Mouse (Mus musculus): Measurements from ENCODE around the gene Rrp1. TPM values are rescaled to one million over a fixed set of nuclear protein-coding genes. Genes with fewer than 3 reads are reported as not detected.

Gene Rrp1
- total and polyA plus RNA-seq, 3 experiments: 273 to 417 TPM; not detected in 1

GRCm38 (mm10) chr10:78438094-78438493 is 25.3 kb upstream of the Rrp1 start:
- no peaks in the 10 kb centered on the region for H3K79me2 ChIP-seq (ENCODE audit: control insufficient read depth, insufficient read depth, low read length, poor library complexity)
- H3K36me3 ChIP-seq (ENCODE audit: control insufficient read depth in 1 of 2, insufficient read depth in 2 of 2, low read length in 2 of 2): peaks cover 0 to 3% of the 10 kb centered on the region in 2 experiments; a peak in 2 of 4 replicates
- no peaks in the 10 kb centered on the region for H3K9me3 ChIP-seq (replicated peaks; ENCODE audit: insufficient read depth, low read length)
- no peak overlapping the region for H3K4me3 ChIP-seq (ENCODE audit: control insufficient read depth in 1 of 2, insufficient read depth in 1 of 2, low read depth in 2 of 2, low read length in 2 of 2)
- H3K4me1 ChIP-seq (ENCODE audit: control insufficient read depth in 1 of 2, insufficient read depth in 2 of 2, low read length in 2 of 2): no peaks in the 10 kb centered on the region
- H3K27me3 ChIP-seq (ENCODE audit: control insufficient read depth in 1 of 2, insufficient read depth in 2 of 2, low read length in 2 of 2): no peaks in the 10 kb centered on the region
- no peak overlapping the region for H3K27ac ChIP-seq (ENCODE audit: control insufficient read depth, low read depth, low read length)
- TF ChIP-seq MAX (IDR thresholded peaks at IDR 0.05; ENCODE audit: low read length) (no peak), CHD1 (IDR thresholded peaks at IDR 0.05; ENCODE audit: low read depth, low read length) (no peak), MEF2A (IDR thresholded peaks at IDR 0.05; ENCODE audit: extremely low read depth, insufficient replicate concordance, low read depth, low read length, poor library complexity, severe bottlenecking) (no peak), EP300 (IDR thresholded peaks at IDR 0.05; ENCODE audit: low read depth in 1 of 2, low read length in 2 of 2) (no peak), E2F4 (IDR thresholded peaks at IDR 0.05; ENCODE audit: borderline replicate concordance, low read depth, low read length) (no peak), ELF1 (IDR thresholded peaks at IDR 0.05; ENCODE audit: low read depth, low read length) (no peak), ETS1 (IDR thresholded peaks at IDR 0.05; ENCODE audit: low read depth, low read length) (no peak), TCF12 (IDR thresholded peaks at IDR 0.05; ENCODE audit: low read depth, low read length) (no peak), ZC3H11A (IDR thresholded peaks at IDR 0.05; ENCODE audit: low read depth, low read length) (peak; percentile 42; the same call in 1 of the 2 replicates), SMC3 (IDR thresholded peaks at IDR 0.05; ENCODE audit: low read depth, low read length) (peak; percentile 73), RAD21 (IDR thresholded peaks at IDR 0.05; ENCODE audit: low read depth, low read length) (peak; percentile 59), CTCF (IDR thresholded peaks at IDR 0.05 in 2 of 3, conservative IDR thresholded peaks at IDR 0.05 in 1 of 3; ENCODE audit: control insufficient read depth in 1 of 3, insufficient read depth in 1 of 3, low read depth in 2 of 3, low read length in 3 of 3, poor library complexity in 1 of 3, severe bottlenecking in 1 of 3) (peak; percentile 86 to 95 (median 92)), ZKSCAN1 (IDR thresholded peaks at IDR 0.05; ENCODE audit: low read depth, low read length) (no peak)
- DNase-seq (ENCODE audit: low read depth, low spot score): peak; percentile 73
- H3K9ac ChIP-seq (ENCODE audit: control insufficient read depth, low read depth, low read length, poor library complexity, severe bottlenecking): no peak overlapping the region

GRCm38 (mm10) chr10:78432853-78433252 is 20.0 kb upstream of the Rrp1 start:
- no peaks in the 10 kb centered on the region for H3K4me1 ChIP-seq (ENCODE audit: control insufficient read depth in 1 of 2, insufficient read depth in 2 of 2, low read length in 2 of 2)
- H3K9me3 ChIP-seq (replicated peaks; ENCODE audit: insufficient read depth, low read length): no peaks in the 10 kb centered on the region

More at GRCm38 (mm10) chr10:78432853-78433252, 20.0 kb upstream of the Rrp1 start:
- Histone ChIP-seq H3K27me3 (ENCODE audit: control insufficient read depth in 1 of 2, insufficient read depth in 2 of 2, low read length in 2 of 2) (no peaks in the 10 kb centered on the region), H3K27ac (ENCODE audit: control insufficient read depth, low read depth, low read length) (no peak overlapping the region), H3K36me3 (ENCODE audit: control insufficient read depth in 1 of 2, insufficient read depth in 2 of 2, low read length in 2 of 2) (no peaks in the 10 kb centered on the region), H3K9ac (ENCODE audit: control insufficient read depth, low read depth, low read length, poor library complexity, severe bottlenecking) (no peak overlapping the region), H3K4me3 (ENCODE audit: control insufficient read depth in 1 of 2, insufficient read depth in 1 of 2, low read depth in 2 of 2, low read length in 2 of 2) (no peak overlapping the region), H3K79me2 (ENCODE audit: control insufficient read depth, insufficient read depth, low read length, poor library complexity) (no peaks in the 10 kb centered on the region)
- TF ChIP-seq TBP (IDR thresholded peaks at IDR 0.05; ENCODE audit: low read depth, low read length): no peak
- TF ChIP-seq EP300 (IDR thresholded peaks at IDR 0.05; ENCODE audit: low read depth in 1 of 2, low read length in 2 of 2): no peak
- no peak for TF ChIP-seq MAFK (IDR thresholded peaks at IDR 0.05; ENCODE audit: borderline replicate concordance, low read depth, low read length)
- TF ChIP-seq NRF1 (IDR thresholded peaks at IDR 0.05; ENCODE audit: insufficient read depth, low read depth, low read length, poor library complexity, severe bottlenecking): no peak
- no peak for TF ChIP-seq SMC3 (IDR thresholded peaks at IDR 0.05; ENCODE audit: low read depth, low read length)
- TF ChIP-seq RAD21 (IDR thresholded peaks at IDR 0.05; ENCODE audit: low read depth, low read length): no peak
- DNase-seq (ENCODE audit: low read depth, low spot score): no peak
